Mouse (Mus musculus) kidney, adult 18-20 months (tissue): Measurements from ENCODE around the gene Fam111a.

Experiments used
- DNase-seq: peaks from one replicate; pipeline ENCODE4 v3.0.0; 2021

Gene Fam111a

DNA sequence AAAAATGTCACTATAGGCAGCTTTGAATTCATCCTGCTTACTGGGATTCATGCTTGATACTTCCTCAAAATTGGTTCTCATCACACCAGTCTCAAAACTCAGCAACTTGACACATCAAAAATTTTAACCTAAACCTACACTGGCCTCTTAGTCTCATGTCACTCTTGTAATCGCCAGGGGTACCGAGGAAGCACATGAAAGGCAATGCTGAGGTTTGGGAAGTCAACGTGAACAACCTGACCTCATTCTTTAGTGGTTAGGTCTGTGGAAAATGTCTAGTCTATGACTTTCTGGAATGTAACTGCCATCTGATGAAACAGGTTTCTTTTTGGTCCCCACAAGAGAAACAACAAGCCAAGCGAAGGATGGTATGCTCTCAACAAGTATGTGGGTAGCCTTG is 89.4 kb downstream of the Fam111a start:
- DNase-seq, result no peak

DNA sequence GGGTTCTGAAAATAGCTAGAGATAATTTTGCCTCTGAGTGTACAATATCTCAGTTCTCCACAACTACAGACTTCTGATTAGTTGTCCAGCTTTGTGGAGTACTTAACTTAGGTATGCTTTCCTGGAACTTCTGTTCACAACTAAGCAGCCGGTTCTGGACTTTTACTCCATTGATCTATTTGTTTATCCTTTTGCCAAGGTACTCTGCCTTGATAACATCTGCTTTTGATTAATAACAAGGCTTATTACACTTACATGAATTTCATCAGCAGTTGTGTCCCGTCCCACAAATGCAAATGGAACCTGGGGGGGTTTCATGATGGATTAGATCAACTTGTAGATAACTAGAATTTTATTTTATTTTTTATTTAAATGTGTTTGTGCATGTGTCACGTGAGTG is 91.3 kb downstream of the Fam111a start:
- DNase-seq, result no peak

DNA sequence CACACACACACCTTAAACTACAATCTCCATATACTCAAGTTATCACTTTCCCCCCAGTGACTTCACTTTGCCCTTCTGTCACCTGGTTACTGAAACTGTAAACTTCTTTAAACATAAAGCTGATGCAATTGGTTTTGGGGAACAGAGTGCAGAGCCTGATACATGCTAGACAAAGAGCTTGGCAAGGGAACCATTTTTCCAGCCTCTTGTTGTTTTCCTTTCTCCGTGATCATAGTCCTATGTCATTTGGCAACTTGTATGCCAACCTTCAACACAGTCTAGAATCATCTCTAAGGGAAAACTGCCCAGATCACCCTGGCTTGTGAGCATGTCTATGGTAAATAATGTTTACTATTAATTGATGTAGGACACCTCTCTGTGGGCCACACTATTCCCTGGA is 92.5 kb downstream of the Fam111a start:
- no peak for DNase-seq
